Mouse (Mus musculus): ENCODE data around the gene Wdr89.

DNA sequence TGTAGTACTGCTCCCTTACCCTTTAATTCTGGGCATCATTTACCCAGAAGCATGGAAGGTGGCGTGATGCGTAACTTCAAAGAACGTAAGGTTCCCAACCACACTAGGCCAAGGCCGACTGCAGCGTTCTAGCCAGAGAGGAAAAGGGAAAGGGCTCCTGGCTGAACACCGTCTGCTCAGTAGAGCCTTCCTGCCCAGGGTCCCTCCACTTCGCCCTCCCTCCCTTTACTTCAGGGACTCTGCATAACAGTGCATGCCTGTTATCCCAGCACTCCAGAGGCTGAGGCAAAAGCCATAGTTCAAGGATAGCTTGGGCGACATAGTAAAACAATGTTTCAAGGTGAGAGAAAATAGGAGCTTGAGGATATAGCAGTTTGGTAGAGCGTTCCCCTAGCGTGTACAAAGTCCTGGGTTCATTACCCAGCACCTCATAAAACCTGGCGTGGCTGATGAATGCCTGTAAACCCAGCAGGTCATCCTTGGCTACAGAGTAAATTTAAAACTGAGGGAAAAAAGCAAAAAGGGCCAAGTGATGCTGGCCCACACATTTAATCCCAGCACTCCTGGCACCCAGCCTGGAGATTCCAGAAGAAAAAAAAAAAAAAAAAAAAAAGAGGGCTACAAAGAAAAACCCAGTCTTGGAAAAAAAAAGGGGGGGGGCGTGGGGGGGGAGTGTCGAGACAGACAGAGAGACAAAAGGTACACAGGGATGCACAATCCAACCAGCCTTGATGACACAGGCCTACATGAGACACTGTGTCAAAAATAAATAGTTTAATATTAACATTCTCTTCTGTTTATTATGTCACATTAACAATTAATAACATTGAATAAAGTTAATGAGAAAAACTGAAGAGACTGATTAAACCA, 5.5 kb downstream of the Wdr89 start:
- TF ChIP-seq GATA1 (IDR thresholded peaks at IDR 0.05; ENCODE audit: low read length) (no peak), TAL1 (IDR thresholded peaks at IDR 0.05; ENCODE audit: low read length) (no peak)
